Mouse (Mus musculus) bone marrow macrophage, adult 2 months (primary cell): ENCODE measurements around the gene Atf1.

ENCODE experiments used
- CTCF ChIP-seq: IDR thresholded peaks from 2 replicates; pipeline ENCODE4 v1.5.1; 2012; ENCODE audit warnings: low read depth, mild to moderate bottlenecking, low read length, moderate library complexity
- POLR2A ChIP-seq: IDR thresholded peaks from 2 replicates; pipeline ENCODE4 v1.6.1; 2012; ENCODE audit warnings: mild to moderate bottlenecking, low read depth, low read length, borderline replicate concordance

- no peak for TF ChIP-seq POLR2A
- TF ChIP-seq CTCF, result no peak
Observed at GRCm38 (mm10) chr15:100178487-100178886, 49.1 kb upstream of the Atf1 start.
